Mouse (Mus musculus) hindbrain, embryonic 14.5 days (tissue): Measurements from ENCODE around the gene Prkcb. TPM values are rescaled to one million over a fixed set of nuclear protein-coding genes. Genes with fewer than 3 reads are reported as not detected.

Experiments used
- ATAC-seq: fragments of 200-750 bp; cut with Nextera tagmentation; 2 replicates; pipeline ENCODE4 v1.8.0; 2017; ENCODE audit warnings: moderate number of reproducible peaks, mild to moderate bottlenecking, moderate TSS enrichment, moderate library complexity; ENCODE audit not compliant: low FRiP score
- DNase-seq: peaks from one replicate; pipeline ENCODE4 v3.0.0-alpha.2; 2015; ENCODE audit warnings: low spot score
- H3K27ac ChIP-seq: fragments of 300-500 bp; sonication (generic); 2 replicates; pipeline ENCODE4 v1.5.1; 2014; ENCODE audit warnings: mild to moderate bottlenecking, moderate library complexity
- H3K27me3 ChIP-seq: fragments of 300-500 bp; sonication (generic); 2 replicates; pipeline ENCODE4 v1.6.1; 2014; ENCODE audit warnings: mild to moderate bottlenecking, low read length, mixed read lengths; ENCODE audit not compliant: control insufficient read depth, insufficient read depth
- H3K36me3 ChIP-seq: fragments of 300-500 bp; sonication (generic); replicated peaks from 2 replicates; pipeline ENCODE4 v1.6.1; 2014; ENCODE audit not compliant: control insufficient read depth, insufficient read depth
- H3K4me1 ChIP-seq: fragments of 300-500 bp; sonication (generic); replicated peaks from 2 replicates; pipeline ENCODE4 v1.6.1; 2014; ENCODE audit warnings: antibody characterized with exemption, low read length, mixed read lengths; ENCODE audit not compliant: control insufficient read depth, insufficient read depth
- H3K4me2 ChIP-seq: fragments of 300-500 bp; sonication (generic); replicated peaks from 2 replicates; pipeline ENCODE4 v1.6.1; 2014; ENCODE audit warnings: mild to moderate bottlenecking, moderate library complexity
- H3K4me3 ChIP-seq: fragments of 300-500 bp; sonication (generic); replicated peaks from 2 replicates; pipeline ENCODE4 v1.5.1; 2014; ENCODE audit warnings: mild to moderate bottlenecking, low read length
- H3K9ac ChIP-seq: fragments of 300-500 bp; sonication (generic); 2 replicates; pipeline ENCODE4 v1.6.1; 2014
- H3K9me3 ChIP-seq: fragments of 300-500 bp; sonication (generic); 2 replicates; pipeline ENCODE4 v1.6.1; 2016; ENCODE audit warnings: low read length; ENCODE audit not compliant: control insufficient read depth
- WGBS: fragments of 180-500 bp; shearing (Covaris S2); extraction: QIAGEN DNeasy Blood & Tissue Kit; methylation state at CpG from one replicate; pipeline ENCODE4 v1.1.7; 2014; 5-methylcytosine and 5-hydroxymethylcytosine counted together
- polyA plus RNA-seq: library from polyadenylated mRNA; unstranded; fragments of >200 nt; fragmentation: Nextera tagmentation; extraction: Ambion mirVana; gene quantifications from 2 replicates; pipeline ENCODE4 v1.2.1, GENCODE M21; 2014

Prkcb gene
- polyA plus RNA-seq, 1 experiment from 2014 or later = 135 TPM

GRCm38 (mm10) chr7:122667903-122668302, 379.4 kb downstream of the Prkcb start:
- Histone ChIP-seq H3K4me3 (no peak overlapping the region), H3K9me3 (no peaks in the 10 kb centered on the region), H3K9ac (no peak overlapping the region), H3K4me2 (no peak overlapping the region), H3K36me3 (no peaks in the 10 kb centered on the region), H3K27me3 (peaks cover 5% of the 10 kb centered on the region; the same call in 1 of the 2 replicates), H3K4me1 (no peaks in the 10 kb centered on the region; the same call in 1 of the 2 replicates), H3K27ac (no peak overlapping the region)
- DNase-seq (peak; percentile 65), ATAC-seq (no peak)
- 25% methylated on average over 5 of the region's 5 CpGs for WGBS

DNA sequence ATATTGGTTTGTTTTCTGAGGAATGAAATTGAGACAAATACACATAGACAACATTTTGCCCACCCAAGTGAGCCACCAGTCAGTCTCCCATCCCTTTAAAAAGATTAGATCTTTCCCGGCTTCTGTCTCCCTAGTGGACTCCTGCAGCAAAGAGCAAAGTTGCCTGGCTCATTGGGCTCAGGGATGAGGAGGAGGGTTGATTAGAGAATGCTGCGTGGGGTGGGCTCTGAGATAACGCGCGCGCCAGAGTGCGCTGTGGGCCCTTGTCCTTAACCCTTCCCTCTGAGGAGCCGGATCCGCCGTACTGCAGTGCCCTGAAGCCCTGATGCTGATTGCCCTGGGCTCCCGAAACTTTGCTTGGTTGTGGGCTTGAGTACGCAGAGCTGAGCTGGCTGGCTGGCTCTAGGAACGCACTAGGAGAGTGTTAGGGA, 381.9 kb downstream of the Prkcb start, which contains the start of gene Cacng3:
TSS of gene Cacng3 (plus strand) at position 51 of the 431 bp plus-strand sequence.
- Histone ChIP-seq H3K4me2 (peak within 1 kb of the TSS; percentile 78), H3K36me3 (no peaks in the 10 kb centered on the region), H3K9ac (peak within 1 kb of the TSS; percentile 42), H3K27ac (peak within 1 kb of the TSS; percentile 15), H3K9me3 (no peaks in the 10 kb centered on the region), H3K27me3 (peaks cover 5% of the 10 kb centered on the region; the same call in 1 of the 2 replicates), H3K4me3 (peak within 1 kb of the TSS; percentile 40), H3K4me1 (no peaks in the 10 kb centered on the region; the same call in 1 of the 2 replicates)
- WGBS = 9% methylated on average over 13 of the region's 13 CpGs
- DNase-seq = no peak
- no peak; the same call in none of the 2 replicates for ATAC-seq

DNA sequence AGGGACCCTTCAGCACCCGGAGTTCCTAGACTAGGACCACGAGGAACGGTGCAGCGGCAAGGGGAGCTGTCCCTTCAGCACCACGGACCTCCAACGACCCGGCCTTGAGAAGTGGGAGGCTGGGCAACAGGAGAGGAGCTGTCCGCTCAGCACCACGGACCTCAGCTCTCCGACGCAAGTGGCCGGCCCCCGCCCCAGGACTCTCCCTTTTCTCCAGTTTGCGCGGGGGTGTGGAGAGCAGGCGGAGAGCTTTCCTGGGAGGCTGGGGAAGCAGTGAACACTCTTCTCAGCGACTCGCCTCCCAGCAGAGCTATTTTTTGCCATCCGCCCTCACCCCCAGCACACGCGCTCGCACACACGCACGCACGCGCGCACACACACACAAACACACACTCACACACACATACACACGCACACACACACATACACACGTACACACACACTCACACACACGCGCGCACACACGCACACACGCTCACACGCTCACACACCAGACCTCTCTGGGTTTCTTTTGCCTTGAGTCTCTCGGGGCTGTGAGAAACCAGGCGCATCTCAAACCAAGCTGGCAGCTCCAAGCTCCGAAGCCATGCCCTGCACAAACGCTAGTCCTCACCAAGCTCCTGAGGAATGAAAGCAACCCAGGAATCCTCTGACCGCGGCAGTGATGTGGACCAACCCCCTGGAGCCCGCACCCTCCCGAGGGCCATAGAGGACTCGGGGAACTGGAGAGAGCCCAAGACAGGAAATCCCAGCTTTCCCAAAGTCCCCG, 382.5 kb downstream of the Prkcb start:
- peak overlapping the region; percentile 78 for H3K4me2 ChIP-seq
- H3K9me3 ChIP-seq = no peaks in the 10 kb centered on the region
- peaks cover 5% of the 10 kb centered on the region; the same call in 1 of the 2 replicates for H3K27me3 ChIP-seq
- H3K27ac ChIP-seq = peak overlapping the region; percentile 15
- peak overlapping the region; percentile 42 for H3K9ac ChIP-seq
- H3K36me3 ChIP-seq = no peaks in the 10 kb centered on the region
- DNase-seq = peak; percentile 79
- no peaks in the 10 kb centered on the region; the same call in 1 of the 2 replicates for H3K4me1 ChIP-seq
- ATAC-seq = peak; percentile 73
- peak overlapping the region; percentile 40 for H3K4me3 ChIP-seq
- 5% methylated on average over 45 of the region's 45 CpGs for WGBS

DNA sequence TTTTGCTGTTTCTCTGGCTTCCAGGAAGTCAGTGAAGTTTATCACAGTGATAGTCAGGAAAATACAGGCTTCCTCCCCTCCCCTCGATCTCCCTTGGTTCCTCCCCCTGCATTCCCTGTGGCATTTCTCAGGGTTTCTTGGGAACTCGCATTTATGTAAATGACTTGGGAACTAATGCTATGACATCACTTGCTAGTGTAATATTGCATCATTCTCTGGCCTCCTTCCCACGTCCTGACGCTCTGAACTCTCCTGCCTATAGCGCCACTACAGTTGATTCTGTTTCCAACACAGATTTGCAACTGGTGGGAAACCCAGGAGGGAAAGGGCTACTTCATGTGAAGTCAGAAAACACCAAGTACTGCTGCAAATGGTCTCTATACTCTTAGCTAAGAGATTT, 384.4 kb downstream of the Prkcb start:
- H3K4me3 ChIP-seq = peak overlapping the region; percentile 40
- H3K4me1 ChIP-seq = no peaks in the 10 kb centered on the region; the same call in 1 of the 2 replicates
- no peak overlapping the region for H3K9ac ChIP-seq
- ATAC-seq (no peak), DNase-seq (no peak)
- peak overlapping the region; percentile 78 for H3K4me2 ChIP-seq
- H3K27ac ChIP-seq = no peak overlapping the region
- peaks cover 5% of the 10 kb centered on the region; the same call in 1 of the 2 replicates for H3K27me3 ChIP-seq
- no peaks in the 10 kb centered on the region for H3K36me3 ChIP-seq
- 60% methylated on average over 5 of the region's 5 CpGs for WGBS
- H3K9me3 ChIP-seq = no peaks in the 10 kb centered on the region

DNA sequence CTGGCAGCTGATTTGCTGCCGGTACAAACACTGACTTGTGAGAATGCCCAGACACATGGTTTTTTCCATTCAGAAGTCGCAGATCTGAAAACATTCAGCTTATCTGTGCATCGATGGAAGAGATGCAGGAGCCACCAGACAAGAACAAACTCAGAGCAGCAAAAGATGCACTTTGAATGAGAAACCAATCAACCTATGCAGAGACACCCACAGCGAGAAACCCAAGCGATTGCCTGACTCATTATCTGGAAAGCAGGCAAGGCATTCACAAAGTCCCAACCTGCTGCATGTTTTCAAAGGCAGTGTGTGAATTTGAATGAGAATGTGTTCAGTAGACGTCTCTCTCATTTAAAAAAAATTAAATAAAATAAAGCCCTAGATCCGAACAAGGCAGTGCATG, 386.7 kb downstream of the Prkcb start:
- Histone ChIP-seq H3K27me3 (no peaks in the 10 kb centered on the region; the same call in 1 of the 2 replicates), H3K4me2 (no peak overlapping the region), H3K36me3 (no peaks in the 10 kb centered on the region), H3K9me3 (no peaks in the 10 kb centered on the region), H3K9ac (no peak overlapping the region), H3K4me3 (no peak overlapping the region), H3K4me1 (no peaks in the 10 kb centered on the region; the same call in 1 of the 2 replicates), H3K27ac (no peak overlapping the region)
- DNase-seq = no peak
- WGBS = 75% methylated on average over 7 of the region's 7 CpGs
- ATAC-seq = no peak

Other genes with a start within 250 kb of the Prkcb start
- 104 and 120 TPM in 2 replicates for gene Ubfd1, start 221.6 kb upstream of the Prkcb start, polyA plus RNA-seq
- 10.8 and 11.1 TPM in 2 replicates for gene Ears2, start 221.5 kb upstream of the Prkcb start, polyA plus RNA-seq
- gene Ndufab1, start 186.9 kb upstream of the Prkcb start, polyA plus RNA-seq = 681 and 682 TPM in 2 replicates
- gene Palb2, start 155.8 kb upstream of the Prkcb start, polyA plus RNA-seq = 5.1 and 5.3 TPM in 2 replicates
- gene Dctn5, start 155.7 kb upstream of the Prkcb start, polyA plus RNA-seq = 159 and 166 TPM in 2 replicates
- gene Plk1, start 129.3 kb upstream of the Prkcb start, polyA plus RNA-seq = 14.6 and 17.4 TPM in 2 replicates
- 0.93 and 1.0 TPM in 2 replicates for gene Ern2, start 102.5 kb upstream of the Prkcb start, polyA plus RNA-seq
- 1.1 and 1.4 TPM in 2 replicates for gene Chp2, start 69.3 kb upstream of the Prkcb start, polyA plus RNA-seq